Mouse (Mus musculus): ENCODE data around the gene Fbxl16. TPM values are rescaled to one million over a fixed set of nuclear protein-coding genes. Genes with fewer than 3 reads are reported as not detected.

Fbxl16 gene
- polyA plus RNA-seq, 1 experiment from 2014 or later: 16.7 TPM

GRCm38 (mm10) chr17:25785281-25785745 lies 23.6 kb upstream of the Fbxl16 start, which contains the start of gene Haghl:
Haghl (minus strand) TSS chr17:25785673.
- no peaks in the 10 kb centered on the region for H3K9me3 ChIP-seq
- H3K4me1 ChIP-seq (replicated peaks): peaks cover 40% of the 10 kb centered on the region
- H3K36me3 ChIP-seq: peaks cover 77% of the 10 kb centered on the region
- under 1% methylated on average over 23 of the region's 23 CpGs for WGBS
- H3K4me3 ChIP-seq: peak within 1 kb of the TSS; percentile 75
- DNase-seq (ENCODE audit: low spot score): peak; percentile 98
- H3K27me3 ChIP-seq (ENCODE audit: insufficient read depth, poor library complexity, severe bottlenecking): no peaks in the 10 kb centered on the region
- H3K27ac ChIP-seq: peak within 1 kb of the TSS; percentile 97

DNA sequence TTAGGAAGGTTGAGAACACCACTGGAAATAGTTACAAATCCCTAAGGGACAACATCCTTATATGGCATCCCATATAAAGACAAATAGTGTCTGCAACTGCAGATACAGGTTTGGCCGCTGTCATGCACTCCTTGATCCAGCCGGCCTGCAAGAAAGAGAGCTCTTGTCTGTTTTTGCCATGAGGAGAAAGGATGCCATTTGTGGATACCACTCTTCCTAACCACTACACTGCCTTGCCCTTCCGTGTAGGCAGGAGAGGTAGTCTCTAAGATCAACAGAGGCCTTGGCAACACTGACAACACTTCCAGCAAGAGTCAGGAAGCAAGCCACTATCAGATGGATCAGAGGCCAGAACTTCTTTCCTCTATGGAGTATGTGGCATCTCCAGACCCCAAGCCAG lies 22.6 kb upstream of the Fbxl16 start, which contains the start of gene Ccdc78:
Ccdc78 (plus strand) TSS at position 301 of the 400 bp plus-strand sequence.
- peaks cover 72% of the 10 kb centered on the region for H3K36me3 ChIP-seq
- H3K4me1 ChIP-seq (replicated peaks): peaks cover 49% of the 10 kb centered on the region
- H3K27ac ChIP-seq: peak within 1 kb of the TSS; percentile 97
- no peaks in the 10 kb centered on the region for H3K9me3 ChIP-seq
- 87% methylated on average over 3 of the region's 3 CpGs for WGBS
- peak within 1 kb of the TSS; percentile 75 for H3K4me3 ChIP-seq
- no peaks in the 10 kb centered on the region for H3K27me3 ChIP-seq (ENCODE audit: insufficient read depth, poor library complexity, severe bottlenecking)
- DNase-seq (ENCODE audit: low spot score): no peak

DNA sequence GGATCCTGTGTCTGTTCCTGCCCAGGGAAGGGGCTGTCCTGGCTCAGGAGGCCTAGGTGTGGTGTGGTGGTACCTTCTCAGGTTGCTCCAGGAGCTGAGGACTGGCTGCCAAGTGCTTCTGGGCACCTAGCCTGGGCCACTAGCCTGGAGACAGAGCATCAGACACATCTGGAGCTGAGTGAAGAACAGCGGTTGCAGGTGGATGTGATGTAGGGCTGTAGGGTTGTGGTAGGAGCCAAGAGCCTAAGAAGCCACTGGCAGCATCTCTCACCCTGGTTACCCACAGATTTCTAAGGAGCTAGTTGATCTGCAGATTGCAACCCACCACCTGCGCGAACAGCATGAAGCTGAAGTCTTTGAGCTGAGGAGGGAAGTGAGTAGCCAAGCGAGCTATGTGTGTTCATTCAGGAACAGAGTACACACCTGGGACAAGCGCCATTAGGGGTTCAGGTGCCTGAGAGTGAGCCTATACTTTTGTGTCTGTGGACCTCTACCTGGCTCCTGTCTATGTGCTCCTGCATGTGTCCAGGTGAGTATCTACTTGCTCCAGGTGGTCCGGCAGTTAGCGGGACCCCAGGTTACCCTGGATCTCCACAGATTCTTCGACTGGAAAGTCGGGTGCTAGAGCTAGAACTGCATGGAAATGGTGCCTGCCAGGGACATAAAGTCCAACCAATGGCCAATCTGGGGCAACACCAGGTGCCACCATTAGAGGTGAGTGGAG lies 21.9 kb upstream of the Fbxl16 start:
- Histone ChIP-seq H3K27me3 (ENCODE audit: insufficient read depth, poor library complexity, severe bottlenecking) (no peaks in the 10 kb centered on the region), H3K4me3 (0 out of 2 replicates have a peak overlapping the region, but pooled peaks have one; percentile 1), H3K27ac (no peak overlapping the region), H3K9me3 (no peaks in the 10 kb centered on the region), H3K4me1 (replicated peaks) (peaks cover 53% of the 10 kb centered on the region), H3K36me3 (peaks cover 65% of the 10 kb centered on the region)
- 91% methylated on average over 9 of the region's 9 CpGs for WGBS
- DNase-seq (ENCODE audit: low spot score): no peak

GRCm38 (mm10) chr17:25791320-25791842 lies 17.5 kb upstream of the Fbxl16 start:
- Histone ChIP-seq H3K27me3 (ENCODE audit: insufficient read depth, poor library complexity, severe bottlenecking) (no peaks in the 10 kb centered on the region), H3K4me3 (peak overlapping the region; percentile 86), H3K36me3 (peaks cover 66% of the 10 kb centered on the region), H3K4me1 (replicated peaks) (peaks cover 62% of the 10 kb centered on the region), H3K27ac (peak overlapping the region; percentile 95), H3K9me3 (no peaks in the 10 kb centered on the region)
- 31% methylated on average over 19 of the region's 19 CpGs for WGBS
- DNase-seq (ENCODE audit: low spot score): peak; percentile 45

GRCm38 (mm10) chr17:25791843-25792527 lies 16.9 kb upstream of the Fbxl16 start:
- peaks cover 67% of the 10 kb centered on the region for H3K4me1 ChIP-seq (replicated peaks)
- no peaks in the 10 kb centered on the region for H3K9me3 ChIP-seq
- DNase-seq (ENCODE audit: low spot score): peak; percentile 86
- no peaks in the 10 kb centered on the region for H3K27me3 ChIP-seq (ENCODE audit: insufficient read depth, poor library complexity, severe bottlenecking)
- peak overlapping the region; percentile 86 for H3K4me3 ChIP-seq
- H3K27ac ChIP-seq: peak overlapping the region; percentile 95
- peaks cover 61% of the 10 kb centered on the region for H3K36me3 ChIP-seq
- under 1% methylated on average over 45 of the region's 45 CpGs for WGBS

DNA sequence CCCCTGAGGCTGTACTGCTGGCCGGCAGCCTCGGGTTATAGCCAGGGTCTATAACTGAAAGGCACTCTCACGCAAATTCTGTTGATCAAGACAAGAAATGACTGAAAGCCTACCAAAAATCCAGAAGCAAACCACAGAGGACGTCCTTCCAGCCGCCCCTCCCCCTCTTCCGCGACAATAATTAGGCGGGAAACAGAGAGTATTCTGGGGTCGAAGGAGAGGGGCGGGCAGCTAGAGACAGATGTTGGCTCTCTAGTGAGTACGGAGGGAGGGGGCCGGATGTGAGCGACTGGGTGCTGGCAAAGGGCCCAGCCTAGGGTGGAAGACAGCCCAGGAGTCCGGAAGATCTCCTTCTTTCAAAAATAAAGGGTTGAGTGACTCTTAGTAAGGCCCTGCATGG lies 16.3 kb upstream of the Fbxl16 start, which contains the start of gene Fam173a:
Fam173a (minus strand) TSS at position 287 of the 400 bp plus-strand sequence.
- Histone ChIP-seq H3K9me3 (no peaks in the 10 kb centered on the region), H3K4me1 (replicated peaks) (peaks cover 73% of the 10 kb centered on the region), H3K27me3 (ENCODE audit: insufficient read depth, poor library complexity, severe bottlenecking) (no peaks in the 10 kb centered on the region), H3K4me3 (peak within 1 kb of the TSS; percentile 86), H3K27ac (peak within 1 kb of the TSS; percentile 95), H3K36me3 (peaks cover 55% of the 10 kb centered on the region)
- peak; percentile 71 for DNase-seq (ENCODE audit: low spot score)
- WGBS: 2% methylated on average over 14 of the region's 14 CpGs

DNA sequence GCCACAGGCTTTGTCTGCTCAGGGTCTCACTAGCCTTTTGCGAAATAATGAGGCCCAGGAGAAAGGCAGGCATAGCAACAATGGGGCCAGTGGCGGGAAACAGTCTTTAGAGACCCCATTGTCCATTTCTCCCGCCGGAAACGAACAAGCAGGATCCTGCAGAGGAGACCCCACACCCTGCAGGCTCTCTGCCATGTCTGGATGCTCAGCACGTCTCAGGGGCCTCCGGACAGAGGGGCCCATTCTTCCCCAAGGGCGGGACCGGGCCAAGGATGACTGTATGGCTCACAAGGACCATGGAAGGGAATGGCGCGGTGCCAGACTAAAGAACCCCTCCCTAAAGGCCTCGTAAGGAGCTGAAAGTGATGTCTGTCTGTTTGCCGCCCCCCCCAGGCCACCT lies 14.7 kb upstream of the Fbxl16 start:
- Histone ChIP-seq H3K36me3 (peaks cover 39% of the 10 kb centered on the region), H3K4me3 (peak overlapping the region; percentile 86), H3K27ac (peak overlapping the region; percentile 95), H3K9me3 (no peaks in the 10 kb centered on the region), H3K4me1 (replicated peaks) (peaks cover 72% of the 10 kb centered on the region), H3K27me3 (ENCODE audit: insufficient read depth, poor library complexity, severe bottlenecking) (no peaks in the 10 kb centered on the region)
- 25% methylated on average over 13 of the region's 13 CpGs for WGBS
- peak; percentile 68 for DNase-seq (ENCODE audit: low spot score)

DNA sequence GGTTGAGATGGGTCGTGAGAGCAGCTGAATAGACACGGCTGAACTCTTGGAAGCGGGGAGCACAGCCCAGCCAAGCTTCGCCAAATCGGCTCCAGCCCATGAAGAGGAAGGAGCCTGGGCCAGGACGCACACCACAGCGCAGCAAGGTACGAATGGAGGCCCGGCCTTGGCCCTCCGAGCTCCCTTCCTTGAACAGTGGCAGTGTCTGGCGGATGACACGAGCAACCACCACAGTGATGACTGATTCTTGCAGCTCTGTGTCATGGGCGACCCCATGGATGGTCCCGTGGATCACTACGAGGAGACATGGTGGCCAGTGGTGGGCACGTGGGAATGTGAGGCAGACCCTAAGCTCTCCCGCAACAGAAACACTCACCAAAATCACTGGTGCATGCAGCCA lies 13.9 kb upstream of the Fbxl16 start:
- no peak for DNase-seq (ENCODE audit: low spot score)
- H3K27ac ChIP-seq: peak overlapping the region; percentile 95
- WGBS: 53% methylated on average over 17 of the region's 17 CpGs
- H3K27me3 ChIP-seq (ENCODE audit: insufficient read depth, poor library complexity, severe bottlenecking): no peaks in the 10 kb centered on the region
- peaks cover 31% of the 10 kb centered on the region for H3K36me3 ChIP-seq
- peaks cover 72% of the 10 kb centered on the region for H3K4me1 ChIP-seq (replicated peaks)
- H3K9me3 ChIP-seq: no peaks in the 10 kb centered on the region
- H3K4me3 ChIP-seq: peak overlapping the region; percentile 86

DNA sequence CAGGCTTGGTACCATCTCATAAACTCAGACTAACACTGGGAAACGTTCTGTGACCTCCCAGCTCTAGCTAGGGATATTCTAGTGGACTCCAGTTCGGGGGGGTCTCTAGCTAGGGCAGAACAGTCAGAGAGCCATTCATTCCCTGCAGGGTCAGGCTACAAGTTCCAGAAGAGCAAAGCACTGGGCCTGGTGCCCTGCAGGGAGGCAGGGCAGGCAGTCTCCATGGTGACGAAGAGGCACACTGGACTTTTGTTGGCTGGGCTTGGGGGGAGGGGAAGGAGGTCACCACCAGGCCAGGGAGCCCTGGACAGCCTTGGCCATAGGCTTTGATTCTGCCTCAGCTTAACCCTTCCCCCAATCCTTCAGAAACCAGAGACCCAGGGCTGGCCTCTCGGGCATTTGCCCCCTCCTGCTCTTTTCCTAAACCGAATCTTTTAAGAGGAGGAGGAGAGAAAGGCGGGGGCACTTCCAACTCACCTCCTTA lies 13.2 kb upstream of the Fbxl16 start, which contains the start of gene AC134908.4:
AC134908.4 (minus strand) TSS at position 51 of the 484 bp plus-strand sequence.
- peak; percentile 95 for DNase-seq (ENCODE audit: low spot score)
- H3K4me3 ChIP-seq: peak within 1 kb of the TSS; percentile 86
- 2% methylated on average over 6 of the region's 6 CpGs for WGBS
- H3K36me3 ChIP-seq: peaks cover 27% of the 10 kb centered on the region
- peak within 1 kb of the TSS; percentile 95 for H3K27ac ChIP-seq
- no peaks in the 10 kb centered on the region for H3K9me3 ChIP-seq
- H3K27me3 ChIP-seq (ENCODE audit: insufficient read depth, poor library complexity, severe bottlenecking): no peaks in the 10 kb centered on the region
- H3K4me1 ChIP-seq (replicated peaks): peaks cover 68% of the 10 kb centered on the region

DNA sequence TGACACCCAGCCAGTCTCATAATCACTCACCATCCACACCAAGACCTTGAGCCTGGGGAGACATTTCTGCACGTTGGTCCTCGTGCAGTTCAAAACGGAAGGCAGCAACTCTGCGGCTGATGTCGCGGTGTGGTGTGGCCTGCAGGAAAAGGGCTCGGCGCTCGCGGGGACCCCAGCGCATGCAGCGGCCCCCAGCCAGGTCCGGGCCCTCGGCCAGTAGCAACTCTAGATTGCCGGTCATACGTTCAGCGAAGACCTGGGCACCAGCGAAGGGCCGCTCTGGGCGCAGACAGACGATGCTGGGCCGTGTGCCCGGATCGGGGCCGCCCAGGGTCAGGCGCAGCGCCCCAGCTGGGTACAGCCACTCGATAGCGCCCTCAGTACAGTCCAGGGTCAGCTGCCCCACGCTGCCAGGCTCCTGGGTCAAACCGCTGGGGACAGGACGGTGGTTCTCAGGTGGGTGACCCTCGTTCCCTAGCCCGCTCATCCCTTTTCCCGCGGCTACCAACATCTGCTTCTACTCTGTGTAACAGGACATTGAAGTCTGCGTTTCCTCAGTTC lies 12.6 kb upstream of the Fbxl16 start:
- H3K4me1 ChIP-seq (replicated peaks): peaks cover 66% of the 10 kb centered on the region
- WGBS: under 1% methylated on average over 37 of the region's 37 CpGs
- DNase-seq (ENCODE audit: low spot score): no peak

DNA sequence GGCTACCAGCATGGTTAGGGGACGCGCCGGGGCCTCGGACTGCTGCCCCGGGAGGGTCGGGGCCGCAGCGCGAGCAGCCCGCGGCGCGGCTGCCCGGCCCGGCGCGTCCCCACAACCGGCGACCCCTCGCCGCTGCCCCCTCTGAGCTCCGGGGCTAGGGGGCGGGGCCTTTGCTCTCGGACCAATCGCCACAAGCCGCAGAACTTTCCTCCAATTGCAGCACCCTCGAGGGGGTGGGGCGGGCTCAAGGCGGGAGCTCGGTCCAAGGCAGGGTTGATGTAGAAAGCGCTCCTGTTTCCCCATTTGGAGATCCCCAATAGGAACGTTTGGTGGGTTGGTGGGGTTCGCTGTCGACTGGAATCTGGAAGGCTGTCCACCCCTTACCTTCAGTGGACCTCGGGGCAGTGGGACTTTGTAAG lies 11.9 kb upstream of the Fbxl16 start, which contains the start of gene Metrn:
Metrn (minus strand) TSS at position 186 of the 419 bp plus-strand sequence.
- peak; percentile 94 for DNase-seq (ENCODE audit: low spot score)
- Histone ChIP-seq H3K9me3 (no peaks in the 10 kb centered on the region), H3K4me1 (replicated peaks) (peaks cover 63% of the 10 kb centered on the region)

More for the DNA sequence above, 12.6 kb upstream of the Fbxl16 start:
- Histone ChIP-seq H3K36me3 (peaks cover 26% of the 10 kb centered on the region), H3K27me3 (ENCODE audit: insufficient read depth, poor library complexity, severe bottlenecking) (peaks cover under 1% of the 10 kb centered on the region; the same call in 1 of the 2 replicates), H3K9me3 (no peaks in the 10 kb centered on the region), H3K4me3 (peak overlapping the region; percentile 86), H3K27ac (peak overlapping the region; percentile 95)

DNA sequence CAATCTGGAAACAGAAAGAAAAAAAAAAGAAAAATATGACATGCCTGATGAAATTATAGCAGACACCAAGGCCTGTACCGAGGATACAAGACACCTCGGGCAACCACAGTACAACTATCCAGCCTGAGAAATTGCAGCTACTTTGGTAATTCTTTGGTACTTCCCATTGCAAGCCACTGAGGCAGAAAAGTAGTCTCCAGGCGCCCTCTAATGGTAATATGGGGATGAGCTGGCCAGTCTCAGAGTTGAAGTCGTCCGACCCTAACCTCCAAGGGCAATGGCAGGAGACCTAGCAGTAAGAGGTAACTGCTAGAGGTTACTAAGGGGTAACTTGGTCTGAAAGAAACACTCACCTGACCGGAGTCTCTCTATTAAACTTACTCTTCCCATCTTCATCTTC lies 7.9 kb upstream of the Fbxl16 start:
- H3K4me1 ChIP-seq (replicated peaks): peaks cover 46% of the 10 kb centered on the region
- 11% methylated on average over 6 of the region's 6 CpGs for WGBS
- DNase-seq (ENCODE audit: low spot score): peak; percentile 73
- H3K36me3 ChIP-seq: no peaks in the 10 kb centered on the region
- H3K27me3 ChIP-seq (ENCODE audit: insufficient read depth, poor library complexity, severe bottlenecking): peaks cover 8% of the 10 kb centered on the region; the same call in 1 of the 2 replicates
- H3K9me3 ChIP-seq: no peaks in the 10 kb centered on the region
- no peak overlapping the region for H3K27ac ChIP-seq
- H3K4me3 ChIP-seq: no peak overlapping the region

More for the DNA sequence above, 11.9 kb upstream of the Fbxl16 start, which contains the start of gene Metrn:
- WGBS: under 1% methylated on average over 35 of the region's 35 CpGs
- H3K36me3 ChIP-seq: peaks cover 26% of the 10 kb centered on the region
- peaks cover 5% of the 10 kb centered on the region; the same call in 1 of the 2 replicates for H3K27me3 ChIP-seq (ENCODE audit: insufficient read depth, poor library complexity, severe bottlenecking)
- peak within 1 kb of the TSS; percentile 86 for H3K4me3 ChIP-seq
- peak within 1 kb of the TSS; percentile 95 for H3K27ac ChIP-seq

All from hindbrain, embryonic 10.5 days (tissue).